Mouse (Mus musculus): ENCODE measurements around the gene Tbc1d14.

The Tbc1d14 gene

DNA sequence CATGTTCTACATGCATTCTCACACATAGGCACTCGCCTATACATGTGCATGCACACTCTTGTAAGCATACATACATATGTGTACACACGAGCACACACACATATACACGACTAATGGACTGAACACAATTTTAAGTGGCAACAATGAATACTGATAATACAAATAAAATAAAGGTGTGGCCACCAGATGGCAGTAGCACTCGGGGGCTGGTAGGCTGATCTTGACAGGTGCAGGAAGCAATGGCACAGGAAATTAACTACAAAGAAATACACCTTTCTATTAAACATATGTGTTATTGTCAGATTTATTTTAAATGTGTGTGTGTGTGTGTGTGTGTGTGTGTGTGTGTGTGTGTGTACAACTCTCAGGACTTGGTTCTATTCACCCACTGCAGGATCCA lies 134.2 kb downstream of the Tbc1d14 start:
- DNase-seq = peak; percentile 59

DNA sequence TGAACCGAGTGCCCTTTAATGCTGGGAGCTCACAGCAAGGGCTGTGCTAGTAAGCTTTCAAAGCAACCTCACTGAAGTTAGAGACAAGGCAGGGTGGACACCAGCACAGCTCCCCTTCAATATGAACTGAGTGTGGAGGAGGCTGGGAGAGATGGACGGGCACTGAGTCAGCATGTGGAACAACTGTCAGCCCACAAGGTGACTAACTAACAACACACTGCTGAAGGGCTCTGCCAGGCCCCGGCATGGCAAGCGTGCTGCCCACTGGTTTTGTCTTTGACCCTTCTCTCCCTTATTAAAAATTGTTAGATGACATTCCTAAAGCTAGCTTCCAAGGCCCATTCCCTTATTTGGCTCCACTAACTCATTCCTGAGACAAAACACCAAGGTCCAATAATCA lies 135.4 kb downstream of the Tbc1d14 start:
- no peak for DNase-seq

DNA sequence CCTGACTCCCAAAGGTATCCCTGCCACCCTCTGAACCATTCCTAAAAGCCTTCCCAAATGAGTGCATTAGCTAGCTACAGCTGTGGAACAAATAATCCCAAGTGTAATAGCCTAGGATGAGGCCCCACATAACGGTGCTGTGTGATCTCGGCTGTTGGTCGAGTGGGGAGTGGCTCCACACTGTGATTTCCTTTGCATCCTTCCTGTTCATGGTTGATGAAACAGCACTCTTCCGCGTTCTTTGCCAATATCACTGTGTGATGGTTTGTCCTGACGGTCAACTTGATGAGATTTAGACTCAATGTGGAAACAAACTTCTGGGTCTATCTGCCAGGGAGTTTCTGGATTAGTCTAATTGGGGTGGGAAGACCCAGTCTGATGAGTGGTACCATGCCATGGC lies 140.3 kb downstream of the Tbc1d14 start:
- DNase-seq = no peak

DNA sequence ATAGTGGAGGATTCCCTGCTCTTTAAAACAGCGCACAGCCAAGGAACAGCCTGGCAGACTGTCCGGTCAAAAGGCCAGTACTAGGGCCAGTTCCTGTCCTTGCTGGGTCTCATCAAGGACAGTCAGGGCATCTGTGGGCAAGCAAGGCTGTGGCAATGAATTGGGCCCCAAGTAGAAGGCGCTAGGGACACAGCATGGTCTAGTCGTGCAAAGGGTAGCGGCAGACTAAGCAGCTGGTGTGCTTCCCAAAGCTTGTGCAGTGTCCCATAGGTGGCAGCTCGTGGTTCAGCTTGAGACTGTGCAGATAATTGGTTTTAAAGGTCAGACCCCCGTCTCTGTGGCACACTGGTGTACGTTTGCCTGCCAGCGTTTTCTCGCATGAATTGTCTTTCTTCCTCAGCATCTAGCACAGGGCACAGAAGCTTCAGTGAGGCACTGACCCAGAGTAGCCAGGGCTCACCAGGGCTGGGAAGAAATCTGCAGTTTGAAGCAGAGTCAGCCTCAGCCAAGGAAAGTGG lies 141.1 kb downstream of the Tbc1d14 start:
- DNase-seq = no peak

DNA sequence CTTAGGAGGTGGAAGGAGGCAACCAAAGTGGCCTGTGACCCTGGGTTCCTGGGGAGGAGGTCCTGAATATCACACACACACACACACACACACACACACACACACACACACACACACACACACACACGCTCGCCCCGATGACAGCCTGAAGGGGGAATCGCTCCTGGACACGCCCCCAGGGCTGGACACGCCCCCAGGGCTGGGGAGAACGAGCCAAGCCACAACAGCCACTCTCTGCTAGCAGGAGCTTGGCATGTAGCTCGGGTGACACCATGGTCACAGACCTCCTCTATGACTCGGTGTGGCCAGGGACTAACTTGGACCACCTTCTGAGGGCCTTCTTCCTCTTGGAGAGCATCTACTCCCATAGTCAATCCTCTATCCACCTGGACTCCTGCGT lies 142.0 kb downstream of the Tbc1d14 start:
- no peak for DNase-seq

DNA sequence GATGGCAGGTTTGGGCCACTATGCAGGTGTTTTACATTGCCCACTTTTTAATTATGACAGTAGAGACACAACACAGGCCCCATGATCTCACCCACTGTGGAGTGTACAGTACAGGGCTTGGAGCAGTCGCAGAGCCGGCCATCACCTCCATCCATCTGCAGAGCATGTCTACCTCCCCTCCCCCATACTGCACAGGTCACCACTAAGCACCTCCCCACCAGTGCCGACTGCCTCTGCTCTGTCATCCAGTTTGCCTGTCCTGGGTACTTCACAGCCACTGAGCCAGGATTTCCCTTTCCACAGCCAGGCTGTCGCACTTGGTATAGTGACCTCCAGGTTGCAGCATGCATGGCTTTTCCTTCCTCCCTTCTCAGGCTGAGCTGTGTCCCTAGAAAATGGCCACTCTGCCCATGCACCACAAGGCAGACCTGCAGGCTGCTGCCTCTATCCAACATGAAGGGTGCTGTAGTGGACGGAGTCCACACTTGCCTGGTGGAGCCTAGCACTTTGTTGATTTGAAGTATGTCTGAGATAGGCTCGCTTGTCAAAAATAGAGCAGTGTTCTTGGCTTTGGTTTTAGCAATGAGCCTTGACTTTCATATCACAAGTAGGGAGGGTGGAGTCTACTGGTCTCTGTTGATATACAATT lies 143.2 kb downstream of the Tbc1d14 start:
- no peak for DNase-seq

DNA sequence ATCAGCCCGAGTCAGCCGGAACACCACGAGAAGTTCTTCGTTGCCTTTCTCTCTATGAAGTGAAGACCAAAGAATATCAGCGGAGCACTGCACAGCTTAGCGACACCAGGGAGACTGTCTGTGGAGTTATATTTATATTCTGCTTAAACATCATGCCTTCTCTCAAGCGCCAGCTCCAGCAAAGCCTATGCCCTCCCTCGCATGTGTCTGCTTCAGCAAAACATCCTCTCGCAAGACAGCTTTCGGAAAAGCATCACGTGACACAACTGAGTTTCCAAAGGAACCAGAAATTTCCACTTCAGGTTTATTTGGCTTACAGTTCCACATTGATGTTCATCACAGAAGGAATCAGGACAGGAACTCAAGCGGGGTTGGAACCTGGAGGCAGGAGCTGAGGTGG lies 145.2 kb downstream of the Tbc1d14 start:
- no peak for DNase-seq

DNA sequence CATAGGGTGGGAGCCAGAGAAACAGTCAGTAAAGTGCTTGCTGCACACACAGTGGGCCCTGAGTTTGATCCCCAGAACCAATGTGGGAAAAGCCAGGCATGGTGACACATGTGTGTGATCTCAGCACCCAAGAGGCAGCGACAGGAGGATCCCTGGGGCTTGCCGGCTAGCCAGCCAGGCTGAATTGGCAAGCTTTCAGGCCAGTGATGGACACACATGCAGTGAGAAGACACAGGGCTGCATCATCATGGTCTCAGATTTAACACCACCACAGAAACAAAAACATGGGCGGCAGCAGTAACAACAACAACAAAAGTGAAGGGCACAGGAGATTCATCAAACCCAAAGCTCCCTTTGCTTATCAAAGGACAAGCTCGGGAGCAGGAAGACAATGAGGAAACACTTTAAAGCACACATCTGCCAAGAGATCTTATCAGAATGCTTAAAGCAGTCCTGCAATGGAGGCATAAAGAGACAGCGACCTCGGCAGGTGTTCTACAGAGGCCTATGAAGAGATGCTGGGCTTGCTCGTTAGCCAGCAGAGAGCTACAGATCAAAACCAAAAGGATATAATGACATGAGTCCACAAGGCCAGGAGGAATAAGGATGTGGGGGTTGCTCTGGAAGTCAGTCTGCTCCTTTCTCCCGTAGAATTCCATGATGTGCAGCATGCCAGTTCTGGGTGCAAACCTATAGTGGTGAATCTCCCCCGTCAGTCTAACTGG lies 146.7 kb downstream of the Tbc1d14 start:
- DNase-seq = no peak

DNA sequence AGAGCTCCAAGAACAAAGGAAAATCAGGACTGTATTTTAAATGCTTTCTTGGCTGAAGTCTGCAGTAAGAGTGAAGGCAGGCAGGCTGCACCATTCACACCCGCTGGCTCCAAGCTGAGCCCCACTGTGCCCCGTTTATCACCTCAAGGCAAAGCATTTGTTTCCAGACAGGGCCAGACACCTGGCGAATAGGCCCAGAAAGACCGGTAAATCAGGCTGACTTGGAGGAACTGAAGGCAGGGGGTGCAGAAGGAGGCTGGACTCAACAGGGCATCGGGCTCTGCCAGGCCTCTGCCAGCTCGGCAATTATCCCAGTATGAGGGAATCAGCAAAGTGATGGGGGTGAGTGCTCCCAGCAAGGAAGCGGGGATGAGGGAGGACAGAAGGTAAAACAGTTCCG lies 148.0 kb downstream of the Tbc1d14 start:
- no peak for DNase-seq

DNA sequence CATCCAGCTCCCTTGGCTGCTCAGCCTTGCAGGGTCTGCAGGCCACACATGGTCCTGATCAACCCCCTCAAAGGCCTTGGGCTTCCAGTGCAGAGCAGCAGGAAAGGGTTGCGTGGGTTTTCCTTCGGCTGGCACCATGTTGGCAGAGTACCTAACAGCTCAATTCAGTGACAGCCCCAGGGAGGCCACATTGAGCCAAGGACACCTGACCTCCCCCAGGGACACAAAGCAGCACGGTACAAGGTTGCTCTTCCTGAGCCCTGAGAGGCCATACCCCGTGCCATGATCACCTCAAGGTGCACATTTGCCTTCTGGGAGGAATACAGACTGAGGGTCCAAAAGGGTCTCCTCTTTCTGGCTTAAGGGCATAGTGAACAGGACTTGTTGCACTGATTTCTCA lies 148.5 kb downstream of the Tbc1d14 start:
- DNase-seq = no peak

DNA sequence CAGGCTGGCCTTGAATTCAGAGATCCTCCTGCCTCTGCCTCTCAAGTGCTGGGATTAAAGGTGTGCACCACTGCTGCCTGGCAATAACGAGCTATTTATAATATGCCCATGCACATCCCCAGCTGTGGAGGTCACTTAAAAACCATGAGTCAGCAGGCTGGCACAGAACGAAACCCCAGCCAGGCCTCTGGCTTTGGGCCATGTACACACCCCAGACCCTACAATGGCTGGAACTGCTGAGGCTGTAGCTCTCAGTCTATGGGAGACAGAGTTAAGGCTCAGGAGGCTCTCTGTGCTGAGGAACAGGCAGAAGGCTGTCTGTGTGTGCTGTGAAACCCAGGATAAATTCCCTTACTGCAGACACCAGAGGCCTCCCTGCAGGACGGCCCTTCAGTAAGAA lies 152.3 kb downstream of the Tbc1d14 start:
- DNase-seq = no peak

Data from kidney, postnatal 14 days (tissue).